Mouse (Mus musculus) G1E (cell line): Measurements from ENCODE around the gene Trim71. TPM values are rescaled to one million over a fixed set of nuclear protein-coding genes. Genes with fewer than 3 reads are reported as not detected.
A peak's percentile ranks its signal among the peaks of the same experiment; 100 is the strongest.

Experiments used
- ATAC-seq: 2 replicates; pipeline ENCODE4 v1.8.0; 2016; ENCODE audit warnings: mild to moderate bottlenecking; ENCODE audit not compliant: insufficient number of reproducible peaks, poor library complexity, low FRiP score, severe bottlenecking; ENCODE audit errors: extremely low read depth
- DNase-seq: peaks from one replicate; pipeline ENCODE4 v3.0.0; 2012; ENCODE audit warnings: low spot score
- H3K27me3 ChIP-seq: 2 replicates; pipeline ENCODE4 v1.6.1; 2012; ENCODE audit warnings: mild to moderate bottlenecking, low read length, inconsistent platforms; ENCODE audit not compliant: insufficient read depth
- H3K36me3 ChIP-seq: replicated peaks from 2 replicates; pipeline ENCODE3; 2012; ENCODE audit warnings: mild to moderate bottlenecking, inconsistent platforms
- H3K4me1 ChIP-seq: 2 replicates; pipeline ENCODE4 v1.6.1; 2012; ENCODE audit warnings: low read depth, low read length, inconsistent platforms, mixed read lengths; ENCODE audit not compliant: insufficient read depth
- H3K4me3 ChIP-seq: 2 replicates; pipeline ENCODE4 v1.5.1; 2012; ENCODE audit warnings: low read depth, mild to moderate bottlenecking, inconsistent platforms, low read length, moderate library complexity, mixed read lengths
- H3K9me3 ChIP-seq: replicated peaks from 2 replicates; pipeline ENCODE4 v1.6.1; 2012; ENCODE audit warnings: inconsistent platforms
- CTCF ChIP-seq: IDR thresholded peaks from 2 replicates; pipeline ENCODE4 v1.5.1; 2012; ENCODE audit warnings: low read depth, low read length, inconsistent platforms, mixed read lengths
- GATA1 ChIP-seq: IDR thresholded peaks from 2 replicates; pipeline ENCODE4 v1.6.1; 2012; ENCODE audit warnings: borderline replicate concordance, low read length, inconsistent platforms, mixed read lengths
- GATA2 ChIP-seq: IDR thresholded peaks from 2 replicates; pipeline ENCODE4 v1.6.1; 2012; ENCODE audit warnings: low read depth, low read length, inconsistent platforms, borderline replicate concordance
- POLR2AphosphoS5 ChIP-seq: IDR thresholded peaks from 2 replicates; pipeline ENCODE4 v1.6.1; 2012; ENCODE audit warnings: low read depth, low read length, inconsistent platforms; ENCODE audit not compliant: insufficient replicate concordance
- TAL1 ChIP-seq: conservative IDR thresholded peaks from 2 replicates; pipeline ENCODE4 v1.6.1; 2012; ENCODE audit warnings: low read depth, low read length, inconsistent platforms, mixed read lengths
- polyA plus RNA-seq: library from polyadenylated mRNA; stranded (reverse); fragments of >175 nt; gene quantifications from 2 replicates; pipeline ENCODE4 v1.2.3, GENCODE M21; 2012
- total RNA-seq, 2 experiments: library from RNA; stranded (forward) in 1 of 2; stranded (reverse) in 1 of 2; fragments of 200-1000 nt in 1 of 2; fragments of >200 nt in 1 of 2; fragmentation: Nextera tagmentation in 1 of 2; gene quantifications; 2 replicates each; pipeline ENCODE4 v1.2.3; 2014 to 2017

Gene Trim71
- total and polyA plus RNA-seq, 3 experiments = 0.11 TPM; not detected in 2

- Histone ChIP-seq H3K27me3 (peaks cover 3% of the 10 kb centered on the region; the same call in 1 of the 2 replicates), H3K36me3 (no peaks in the 10 kb centered on the region), H3K4me3 (no peak overlapping the region), H3K9me3 (peaks cover 35% of the 10 kb centered on the region), H3K4me1 (no peaks in the 10 kb centered on the region)
- ATAC-seq (no peak), DNase-seq (no peak)
- TF ChIP-seq GATA1 = no peak
- no peak for TF ChIP-seq POLR2AphosphoS5
- TF ChIP-seq TAL1 = no peak
- no peak for TF ChIP-seq CTCF
Observed at GRCm38 (mm10) chr9:114564667-114565066, 498 bp upstream of the Trim71 start.

GRCm38 (mm10) chr9:114562919-114563751, 1.0 kb downstream of the Trim71 start:
- no peak overlapping the region; the same call in 1 of the 2 replicates for H3K4me3 ChIP-seq
- peaks cover 3% of the 10 kb centered on the region; the same call in 1 of the 2 replicates for H3K27me3 ChIP-seq
- H3K4me1 ChIP-seq = no peaks in the 10 kb centered on the region
- ATAC-seq = no peak
- H3K36me3 ChIP-seq = no peaks in the 10 kb centered on the region
- no peak for TF ChIP-seq GATA2
- no peak for TF ChIP-seq GATA1
- no peak for TF ChIP-seq TAL1
- TF ChIP-seq CTCF = no peak
- no peak for TF ChIP-seq POLR2AphosphoS5
- DNase-seq = no peak
- peaks cover 35% of the 10 kb centered on the region for H3K9me3 ChIP-seq

GRCm38 (mm10) chr9:114562031-114562918, 1.9 kb downstream of the Trim71 start:
- Histone ChIP-seq H3K9me3 (peaks cover 35% of the 10 kb centered on the region), H3K27me3 (peaks cover 3% of the 10 kb centered on the region; the same call in 1 of the 2 replicates), H3K36me3 (no peaks in the 10 kb centered on the region), H3K4me1 (no peaks in the 10 kb centered on the region), H3K4me3 (peak overlapping the region; percentile 30; the same call in 1 of the 2 replicates)
- no peak for ATAC-seq
- DNase-seq = no peak
- TF ChIP-seq POLR2AphosphoS5 = no peak
- TF ChIP-seq CTCF = no peak
- TF ChIP-seq GATA1 = no peak
- no peak for TF ChIP-seq GATA2
- TF ChIP-seq TAL1 = no peak

- no peaks in the 10 kb centered on the region for H3K4me1 ChIP-seq
- peaks cover 35% of the 10 kb centered on the region for H3K9me3 ChIP-seq
- peaks cover 3% of the 10 kb centered on the region; the same call in 1 of the 2 replicates for H3K27me3 ChIP-seq
- DNase-seq (no peak), ATAC-seq (no peak)
- no peaks in the 10 kb centered on the region for H3K36me3 ChIP-seq
- no peak for TF ChIP-seq POLR2AphosphoS5
- no peak for TF ChIP-seq TAL1
- TF ChIP-seq CTCF = no peak
- TF ChIP-seq GATA2 = no peak
- no peak for TF ChIP-seq GATA1
- H3K4me3 ChIP-seq = no peak overlapping the region
Observed at GRCm38 (mm10) chr9:114561671-114561971, 2.5 kb downstream of the Trim71 start.

- ATAC-seq (no peak), DNase-seq (no peak)
- no peaks in the 10 kb centered on the region for H3K36me3 ChIP-seq
- peaks cover 35% of the 10 kb centered on the region for H3K9me3 ChIP-seq
- peaks cover 3% of the 10 kb centered on the region; the same call in 1 of the 2 replicates for H3K27me3 ChIP-seq
- no peak overlapping the region for H3K4me3 ChIP-seq
- TF ChIP-seq POLR2AphosphoS5 (no peak), GATA2 (no peak), GATA1 (no peak), CTCF (no peak), TAL1 (no peak)
- no peaks in the 10 kb centered on the region for H3K4me1 ChIP-seq
Observed at GRCm38 (mm10) chr9:114560771-114561670, 3.1 kb downstream of the Trim71 start.
